Mouse (Mus musculus) embryonic facial prominence, embryonic 13.5 days (tissue): ENCODE data around the gene Prmt9. TPM values are rescaled to one million over a fixed set of nuclear protein-coding genes. Genes with fewer than 3 reads are reported as not detected.
A peak's percentile ranks its signal among the peaks of the same experiment; 100 is the strongest.

ENCODE experiments used
- ATAC-seq: fragments of 200-750 bp; cut with Nextera tagmentation; 2 replicates; pipeline ENCODE4 v1.8.0; 2017; ENCODE audit warnings: low read depth; ENCODE audit not compliant: insufficient number of reproducible peaks, insufficient read depth, low FRiP score, low TSS enrichment
- H3K27ac ChIP-seq: fragments of 300-500 bp; sonication (generic); 2 replicates; pipeline ENCODE4 v1.5.1; 2015; ENCODE audit warnings: moderate library complexity, mild to moderate bottlenecking, inconsistent platforms
- H3K27me3 ChIP-seq: fragments of 300-500 bp; sonication (generic); 2 replicates; pipeline ENCODE4 v1.6.1; 2015; ENCODE audit warnings: mild to moderate bottlenecking, inconsistent platforms
- H3K36me3 ChIP-seq: fragments of 300-500 bp; sonication (generic); 2 replicates; pipeline ENCODE4 v1.6.1; 2015; ENCODE audit warnings: mild to moderate bottlenecking, inconsistent platforms
- H3K4me1 ChIP-seq: fragments of 300-500 bp; sonication (generic); 2 replicates; pipeline ENCODE4 v1.6.1; 2015; ENCODE audit warnings: inconsistent platforms
- H3K4me2 ChIP-seq: fragments of 300-500 bp; sonication (generic); 2 replicates; pipeline ENCODE4 v1.6.1; 2015; ENCODE audit warnings: moderate library complexity, mild to moderate bottlenecking, inconsistent platforms
- H3K4me3 ChIP-seq: fragments of 300-500 bp; sonication (generic); 2 replicates; pipeline ENCODE4 v1.5.1; 2015; ENCODE audit warnings: mild to moderate bottlenecking, inconsistent platforms
- H3K9ac ChIP-seq: fragments of 300-500 bp; sonication (generic); 2 replicates; pipeline ENCODE4 v1.6.1; 2015; ENCODE audit warnings: mild to moderate bottlenecking, inconsistent platforms
- H3K9me3 ChIP-seq: fragments of 300-500 bp; sonication (generic); 2 replicates; pipeline ENCODE4 v1.6.1; 2016; ENCODE audit warnings: inconsistent platforms
- WGBS: fragments of 180-500 bp; shearing (Covaris S2); methylation state at CpG from one replicate; pipeline ENCODE4 v1.1.7; 2015; ENCODE audit warnings: mixed read lengths; 5-methylcytosine and 5-hydroxymethylcytosine counted together
- polyA plus RNA-seq: library from polyadenylated mRNA; unstranded; fragments of >200 nt; fragmentation: Nextera tagmentation; extraction: Ambion mirVana; gene quantifications from 2 replicates; pipeline ENCODE4 v1.2.1, GENCODE M21; 2015

Gene Prmt9
- polyA plus RNA-seq, 1 experiment from 2014 or later, result 22.9 TPM

DNA sequence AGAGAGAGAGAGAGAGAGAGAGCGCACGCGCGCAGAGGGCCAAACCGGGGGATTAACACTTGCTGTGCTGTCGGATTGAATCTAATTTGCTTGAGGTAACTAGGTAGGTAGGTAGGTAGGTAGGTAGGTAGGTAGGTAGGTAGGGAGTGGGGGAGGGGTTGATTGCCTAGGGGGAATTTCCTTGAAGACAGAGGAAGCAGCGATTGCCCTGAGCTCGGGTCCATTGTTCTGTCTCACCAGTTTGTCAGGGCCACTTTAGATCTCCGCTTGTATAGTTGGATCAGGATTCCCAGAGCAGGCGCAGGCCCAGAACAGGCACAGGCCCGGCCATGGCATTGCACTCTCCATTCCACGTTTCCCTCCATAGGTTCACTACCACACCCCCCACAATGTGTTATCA, 12.4 kb upstream of the Prmt9 start:
- no peak for ATAC-seq
- Histone ChIP-seq H3K9me3 (no peaks in the 10 kb centered on the region), H3K4me1 (no peaks in the 10 kb centered on the region), H3K4me2 (no peak overlapping the region), H3K4me3 (no peak overlapping the region), H3K9ac (no peak overlapping the region), H3K36me3 (no peaks in the 10 kb centered on the region), H3K27me3 (no peaks in the 10 kb centered on the region), H3K27ac (no peak overlapping the region)
- WGBS, result 67% methylated on average over 12 of the region's 12 CpGs

- Histone ChIP-seq H3K4me2 (no peak overlapping the region), H3K27ac (no peak overlapping the region), H3K9ac (no peak overlapping the region), H3K27me3 (no peaks in the 10 kb centered on the region), H3K4me1 (no peaks in the 10 kb centered on the region), H3K4me3 (no peak overlapping the region), H3K36me3 (no peaks in the 10 kb centered on the region), H3K9me3 (no peaks in the 10 kb centered on the region)
- ATAC-seq, result no peak
- WGBS, result 88% methylated on average over 1 of the region's 1 CpGs
These were observed 10.9 kb upstream of the Prmt9 start for GRCm38 (mm10) chr8:77538256-77538655.

GRCm38 (mm10) chr8:77543152-77543777, 5.9 kb upstream of the Prmt9 start:
- Histone ChIP-seq H3K9ac (no peak overlapping the region), H3K4me3 (no peak overlapping the region), H3K4me1 (no peaks in the 10 kb centered on the region), H3K4me2 (no peak overlapping the region), H3K9me3 (no peaks in the 10 kb centered on the region), H3K36me3 (no peaks in the 10 kb centered on the region), H3K27ac (no peak overlapping the region), H3K27me3 (no peaks in the 10 kb centered on the region)
- WGBS, result 84% methylated on average over 6 of the region's 6 CpGs
- no peak for ATAC-seq

DNA sequence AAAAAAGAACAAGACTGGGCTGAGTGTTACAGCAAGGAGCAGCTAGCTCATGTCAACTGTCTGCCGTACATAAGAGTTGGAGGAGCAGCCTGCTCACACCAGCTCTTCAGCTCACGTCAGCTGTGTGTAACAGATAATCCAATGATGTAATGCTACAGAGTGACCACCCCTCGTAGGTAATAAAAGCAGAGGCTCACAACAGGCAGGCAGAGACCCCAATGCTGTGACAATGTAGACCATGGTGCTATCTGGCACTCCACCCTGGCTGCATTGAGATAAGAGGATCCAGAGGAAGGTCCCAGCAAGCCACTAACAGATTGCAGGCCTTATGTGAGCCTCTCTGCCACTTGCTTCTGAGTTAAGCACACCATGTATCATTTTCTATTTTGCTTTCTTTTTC, 4.8 kb upstream of the Prmt9 start:
- no peak overlapping the region for H3K9ac ChIP-seq
- no peak overlapping the region for H3K27ac ChIP-seq
- no peak overlapping the region for H3K4me3 ChIP-seq
- WGBS, result 77% methylated on average over 3 of the region's 3 CpGs
- no peak overlapping the region for H3K4me2 ChIP-seq
- no peaks in the 10 kb centered on the region for H3K27me3 ChIP-seq
- no peaks in the 10 kb centered on the region for H3K9me3 ChIP-seq
- H3K4me1 ChIP-seq, result 0 out of 2 replicates have a peak, but pooled peaks cover 4% of the 10 kb centered on the region
- H3K36me3 ChIP-seq, result no peaks in the 10 kb centered on the region
- no peak for ATAC-seq

DNA sequence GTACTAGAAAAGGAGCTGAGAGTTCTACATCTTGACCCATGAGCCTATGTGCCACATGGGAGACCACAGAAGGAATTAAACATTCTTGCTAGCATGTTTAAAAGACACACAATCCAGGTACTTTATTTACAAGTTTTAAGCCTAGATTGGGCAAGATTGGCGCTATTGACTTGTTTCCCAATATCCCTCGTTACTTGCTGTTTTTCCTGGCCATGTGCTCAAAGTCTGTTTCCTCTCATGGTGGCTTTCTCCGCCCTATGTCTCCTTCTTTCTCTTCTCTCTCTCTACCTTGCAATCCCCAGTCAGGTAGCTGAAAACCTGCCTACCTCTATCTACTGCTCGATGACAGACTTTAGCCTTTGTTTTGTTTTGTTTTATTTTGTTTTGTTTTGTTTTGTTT, 3.6 kb upstream of the Prmt9 start:
- H3K4me2 ChIP-seq, result no peak overlapping the region
- WGBS, result 89% methylated on average over 4 of the region's 4 CpGs
- no peak for ATAC-seq
- H3K9me3 ChIP-seq, result no peaks in the 10 kb centered on the region
- no peaks in the 10 kb centered on the region for H3K36me3 ChIP-seq
- no peak overlapping the region for H3K4me3 ChIP-seq
- H3K4me1 ChIP-seq, result peaks cover 5% of the 10 kb centered on the region; the same call in 1 of the 2 replicates
- H3K9ac ChIP-seq, result no peak overlapping the region
- no peaks in the 10 kb centered on the region for H3K27me3 ChIP-seq
- H3K27ac ChIP-seq, result no peak overlapping the region

GRCm38 (mm10) chr8:77549881-77550580, 834 bp downstream of the Prmt9 start:
- peaks cover 12% of the 10 kb centered on the region for H3K4me1 ChIP-seq
- 19% methylated on average over 7 of the region's 7 CpGs for WGBS
- H3K4me2 ChIP-seq, result peak overlapping the region; percentile 67
- peak overlapping the region; percentile 94 for H3K9ac ChIP-seq
- peak overlapping the region; percentile 83 for H3K4me3 ChIP-seq
- 0 out of 2 replicates have a peak, but pooled peaks cover 6% of the 10 kb centered on the region for H3K9me3 ChIP-seq
- H3K27ac ChIP-seq, result peak overlapping the region; percentile 90; the same call in 1 of the 2 replicates
- peaks cover 32% of the 10 kb centered on the region for H3K36me3 ChIP-seq
- ATAC-seq, result no peak
- H3K27me3 ChIP-seq, result no peaks in the 10 kb centered on the region

GRCm38 (mm10) chr8:77552491-77552890, 3.3 kb downstream of the Prmt9 start:
- no peak for ATAC-seq
- Histone ChIP-seq H3K27ac (no peak overlapping the region), H3K4me2 (no peak overlapping the region), H3K36me3 (peaks cover 55% of the 10 kb centered on the region), H3K4me3 (no peak overlapping the region), H3K9me3 (0 out of 2 replicates have a peak, but pooled peaks cover 6% of the 10 kb centered on the region), H3K4me1 (peaks cover 12% of the 10 kb centered on the region), H3K27me3 (no peaks in the 10 kb centered on the region), H3K9ac (no peak overlapping the region)
- WGBS, result 92% methylated on average over 3 of the region's 3 CpGs

- no peak overlapping the region for H3K4me2 ChIP-seq
- H3K9ac ChIP-seq, result no peak overlapping the region
- WGBS, result 88% methylated on average over 3 of the region's 3 CpGs
- H3K4me1 ChIP-seq, result no peaks in the 10 kb centered on the region
- no peaks in the 10 kb centered on the region for H3K9me3 ChIP-seq
- ATAC-seq, result no peak
- no peak overlapping the region for H3K4me3 ChIP-seq
- no peak overlapping the region for H3K27ac ChIP-seq
- no peaks in the 10 kb centered on the region for H3K27me3 ChIP-seq
- peaks cover 87% of the 10 kb centered on the region for H3K36me3 ChIP-seq
These were observed 12.2 kb downstream of the Prmt9 start for GRCm38 (mm10) chr8:77561441-77561840.

DNA sequence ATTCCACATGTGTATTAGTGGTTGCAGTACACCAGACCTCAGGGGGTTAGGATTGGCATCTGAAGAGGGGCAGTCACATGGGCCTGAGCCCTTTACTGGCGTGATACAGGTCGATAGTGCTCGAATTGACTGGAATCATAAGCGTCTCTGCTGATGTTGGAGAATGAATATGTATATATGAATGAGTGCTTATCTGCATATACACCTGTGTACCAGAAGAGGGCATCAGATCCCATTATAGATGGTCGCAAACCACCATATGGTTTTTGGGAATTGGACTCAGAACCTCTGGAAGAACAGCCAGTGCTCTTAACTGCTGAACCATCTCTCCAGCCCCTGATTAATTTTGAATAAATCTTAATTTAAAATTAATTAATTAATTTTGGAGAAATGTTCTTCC, 25.0 kb downstream of the Prmt9 start:
- no peak for ATAC-seq
- Histone ChIP-seq H3K4me3 (no peak overlapping the region), H3K36me3 (peaks cover 58% of the 10 kb centered on the region), H3K27ac (no peak overlapping the region), H3K4me1 (no peaks in the 10 kb centered on the region), H3K9ac (no peak overlapping the region), H3K4me2 (no peak overlapping the region), H3K27me3 (no peaks in the 10 kb centered on the region), H3K9me3 (no peaks in the 10 kb centered on the region)
- 84% methylated on average over 5 of the region's 5 CpGs for WGBS

DNA sequence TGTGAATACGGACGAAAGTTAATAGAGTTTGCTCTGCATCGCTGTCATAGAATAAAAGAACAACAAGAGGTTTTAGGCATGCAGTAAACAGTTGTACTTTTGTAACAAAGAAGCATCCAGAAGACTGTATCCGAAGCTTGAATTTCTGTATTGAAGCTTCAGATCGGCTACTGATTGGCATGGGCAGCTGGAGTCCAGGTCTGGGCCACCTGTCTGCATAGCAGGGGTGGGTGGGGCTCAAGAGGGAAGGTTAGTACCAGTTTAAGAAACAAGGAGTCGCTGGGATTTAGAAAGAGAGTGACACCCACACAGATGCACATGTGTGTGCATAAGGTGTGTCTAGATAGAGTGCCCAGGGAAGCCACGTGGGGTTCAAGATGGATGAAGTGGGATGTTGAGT, 28.5 kb downstream of the Prmt9 start:
- no peaks in the 10 kb centered on the region for H3K9me3 ChIP-seq
- no peak overlapping the region for H3K27ac ChIP-seq
- H3K9ac ChIP-seq, result no peak overlapping the region
- no peak overlapping the region for H3K4me2 ChIP-seq
- H3K4me3 ChIP-seq, result no peak overlapping the region
- no peak for ATAC-seq
- H3K4me1 ChIP-seq, result no peaks in the 10 kb centered on the region
- no peaks in the 10 kb centered on the region for H3K27me3 ChIP-seq
- WGBS, result 93% methylated on average over 7 of the region's 7 CpGs
- peaks cover 76% of the 10 kb centered on the region for H3K36me3 ChIP-seq

DNA sequence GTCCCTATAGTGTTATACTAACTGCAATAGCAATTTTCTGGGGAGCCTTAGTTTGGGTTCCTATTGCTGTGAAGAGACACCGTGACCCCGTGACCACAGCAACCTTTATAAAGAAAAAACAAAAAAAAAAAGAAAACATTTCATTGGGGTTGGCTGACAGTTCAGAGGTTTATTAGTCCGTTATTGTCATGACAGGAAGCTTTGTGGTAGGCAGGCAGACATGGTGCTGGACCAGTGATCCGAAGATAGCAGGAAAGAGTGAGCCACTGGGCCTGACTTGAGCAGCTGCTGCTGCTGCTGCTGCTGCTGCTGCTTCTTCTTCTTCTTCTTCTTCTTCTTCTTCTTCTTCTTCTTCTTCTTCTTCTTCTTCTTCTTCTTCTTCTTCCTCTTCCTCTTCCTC, 35.0 kb downstream of the Prmt9 start:
- peaks cover 39% of the 10 kb centered on the region for H3K36me3 ChIP-seq
- no peak for ATAC-seq
- 88% methylated on average over 4 of the region's 4 CpGs for WGBS
- no peak overlapping the region for H3K9ac ChIP-seq
- H3K4me1 ChIP-seq, result no peaks in the 10 kb centered on the region
- no peaks in the 10 kb centered on the region for H3K27me3 ChIP-seq
- H3K9me3 ChIP-seq, result no peaks in the 10 kb centered on the region
- no peak overlapping the region for H3K4me2 ChIP-seq
- H3K4me3 ChIP-seq, result no peak overlapping the region
- H3K27ac ChIP-seq, result no peak overlapping the region

- no peak for ATAC-seq
- Histone ChIP-seq H3K4me1 (peaks cover 15% of the 10 kb centered on the region), H3K4me2 (peak overlapping the region; percentile 70), H3K9ac (peak overlapping the region; percentile 77), H3K9me3 (no peaks in the 10 kb centered on the region), H3K27ac (no peak overlapping the region), H3K4me3 (peak overlapping the region; percentile 75), H3K27me3 (no peaks in the 10 kb centered on the region), H3K36me3 (peaks cover 11% of the 10 kb centered on the region)
- WGBS, result 10% methylated on average over 7 of the region's 7 CpGs
These were observed 60.4 kb downstream of the Prmt9 start for GRCm38 (mm10) chr8:77609621-77610020.
